Mouse (Mus musculus): Measurements from ENCODE around the gene Nsun5. TPM values are rescaled to one million over a fixed set of nuclear protein-coding genes. Genes with fewer than 3 reads are reported as not detected.
A peak's percentile ranks its signal among the peaks of the same experiment; 100 is the strongest.

The Nsun5 gene
- total RNA-seq (2015; ENCODE audit: low replicate concordance) (2.5 and 2.9 TPM in 2 replicates), total RNA-seq (2017; ENCODE audit: low replicate concordance) (3.7 and 6.4 TPM in 2 replicates)

GRCm38 (mm10) chr5:135369787-135370654 is at the start of gene Nsun5:
TSS of gene Nsun5 (plus strand) at chr5:135369953.
- ATAC-seq (replicated peaks; ENCODE audit: low FRiP score, poor library complexity, severe bottlenecking) = peak; percentile 80

DNA sequence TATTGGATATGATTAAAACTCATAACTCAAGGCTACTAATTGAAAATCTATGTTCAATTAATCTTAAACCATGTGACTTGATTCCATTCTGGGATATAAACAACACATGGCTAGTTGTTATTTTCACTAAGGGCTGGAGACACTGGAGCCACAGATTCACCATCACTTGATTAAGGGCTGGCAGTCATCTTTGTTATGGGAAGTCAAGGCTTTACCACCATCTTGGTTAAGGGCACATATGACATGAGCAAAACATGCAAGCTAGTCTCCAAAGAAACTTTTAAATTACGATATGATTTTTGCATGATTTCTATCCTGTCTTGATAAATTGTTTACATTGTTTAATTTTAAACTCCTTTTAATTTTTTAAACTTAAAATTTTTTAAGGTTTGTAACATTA is 47.6 kb upstream of the Nsun5 start:
- ATAC-seq (replicated peaks; ENCODE audit: low FRiP score, poor library complexity, severe bottlenecking) = no peak

GRCm38 (mm10) chr5:135326121-135326659 is 43.6 kb upstream of the Nsun5 start:
- ATAC-seq (replicated peaks; ENCODE audit: low FRiP score, poor library complexity, severe bottlenecking) = no peak

- ATAC-seq (replicated peaks; ENCODE audit: low FRiP score, poor library complexity, severe bottlenecking) = no peak
These were observed 40.3 kb upstream of the Nsun5 start for GRCm38 (mm10) chr5:135329471-135329870.

DNA sequence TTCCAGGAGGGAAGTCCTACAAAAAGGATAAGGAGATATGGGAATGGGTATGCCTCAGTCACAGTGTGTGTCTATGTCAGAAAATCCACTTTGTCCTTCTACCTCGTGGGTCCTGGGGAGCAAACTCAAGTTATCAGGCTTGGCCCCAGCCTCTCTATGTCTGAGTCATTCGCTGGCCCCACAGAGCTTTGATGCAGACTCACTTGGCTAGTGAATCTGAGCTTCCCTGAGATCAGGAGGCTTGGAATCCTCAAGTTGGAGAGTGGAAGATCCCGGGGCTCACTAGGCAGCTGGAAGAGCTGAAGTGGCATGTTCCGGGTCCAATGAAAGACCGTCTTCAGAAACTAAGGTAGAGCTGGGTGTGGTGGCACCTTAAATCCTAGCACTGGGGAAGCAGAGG is 39.6 kb upstream of the Nsun5 start:
- ATAC-seq (replicated peaks; ENCODE audit: low FRiP score, poor library complexity, severe bottlenecking) = no peak

GRCm38 (mm10) chr5:135331161-135331560 is 38.6 kb upstream of the Nsun5 start:
- no peak for ATAC-seq (replicated peaks; ENCODE audit: low FRiP score, poor library complexity, severe bottlenecking)

GRCm38 (mm10) chr5:135337575-135337974 is 32.2 kb upstream of the Nsun5 start:
- no peak for ATAC-seq (replicated peaks; ENCODE audit: low FRiP score, poor library complexity, severe bottlenecking)

DNA sequence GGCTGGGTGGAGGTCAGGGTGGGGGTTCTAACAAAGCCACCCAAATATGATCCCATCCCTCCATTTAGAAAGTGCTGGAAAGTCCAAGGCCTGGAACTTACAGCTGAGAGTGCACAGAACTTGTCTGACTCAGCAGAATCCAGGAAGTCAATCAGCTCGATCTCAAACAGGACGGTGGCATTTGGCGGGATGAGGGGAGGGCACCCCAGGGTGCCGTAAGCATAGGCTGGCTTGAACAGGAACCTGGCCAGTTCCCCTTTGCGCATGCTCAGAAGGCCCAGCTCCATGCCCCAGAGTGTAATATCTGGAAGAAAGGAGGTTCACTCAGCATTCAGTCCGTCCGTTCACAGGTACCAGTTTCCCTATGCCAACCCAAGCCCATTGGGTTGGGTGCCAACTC is 23.8 kb upstream of the Nsun5 start:
- ATAC-seq (replicated peaks; ENCODE audit: low FRiP score, poor library complexity, severe bottlenecking) = peak; percentile 61; the same call in 1 of the 2 replicates

DNA sequence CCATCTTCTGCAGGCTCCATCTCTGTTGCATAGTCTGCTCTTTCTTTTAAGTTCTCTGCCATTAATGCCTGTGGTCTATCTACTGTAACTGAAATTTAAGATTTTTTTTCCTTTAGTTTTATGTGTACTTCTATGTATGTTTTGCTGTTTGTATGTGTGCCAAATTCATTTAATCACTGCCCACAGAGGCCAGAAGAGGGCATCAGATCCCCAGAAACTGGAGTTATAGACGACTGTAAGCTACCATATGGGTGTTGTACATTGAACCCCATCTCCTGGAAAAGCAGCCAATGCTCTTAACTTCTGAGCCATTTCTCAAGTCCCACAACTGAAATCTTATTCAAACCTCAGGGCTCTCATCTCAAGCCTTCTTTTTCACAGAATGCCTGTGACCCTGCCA is 23.3 kb upstream of the Nsun5 start:
- no peak for ATAC-seq (replicated peaks; ENCODE audit: low FRiP score, poor library complexity, severe bottlenecking)

- no peak for ATAC-seq (replicated peaks; ENCODE audit: low FRiP score, poor library complexity, severe bottlenecking)
These were observed 22.2 kb upstream of the Nsun5 start for GRCm38 (mm10) chr5:135347511-135348011.

DNA sequence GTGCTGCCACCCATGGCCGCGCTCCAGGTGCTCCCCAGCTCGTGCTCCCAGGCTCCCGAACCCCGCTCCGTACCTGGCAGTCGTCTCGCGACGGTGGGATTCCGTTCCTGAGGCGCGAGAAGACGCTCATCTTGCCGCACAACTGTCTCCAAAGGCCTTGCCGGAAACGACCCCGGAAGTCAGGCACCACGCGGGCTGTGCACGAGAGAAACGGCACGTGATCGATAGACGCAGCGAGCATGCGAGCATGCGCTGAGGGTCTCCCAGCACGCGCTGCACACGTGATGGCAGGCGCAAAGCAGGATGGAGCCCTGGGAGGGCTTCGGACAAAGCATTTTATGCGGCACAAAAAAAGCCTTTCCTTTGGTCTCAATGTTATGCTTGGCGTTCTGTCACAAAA is 19.9 kb upstream of the Nsun5 start, which contains the start of gene Fkbp6:
TSS of gene Fkbp6 (minus strand) at position 183 of the 400 bp plus-strand sequence.
- ATAC-seq (replicated peaks; ENCODE audit: low FRiP score, poor library complexity, severe bottlenecking) = no peak

GRCm38 (mm10) chr5:135351606-135352005 is 18.1 kb upstream of the Nsun5 start:
- ATAC-seq (replicated peaks; ENCODE audit: low FRiP score, poor library complexity, severe bottlenecking) = no peak

DNA sequence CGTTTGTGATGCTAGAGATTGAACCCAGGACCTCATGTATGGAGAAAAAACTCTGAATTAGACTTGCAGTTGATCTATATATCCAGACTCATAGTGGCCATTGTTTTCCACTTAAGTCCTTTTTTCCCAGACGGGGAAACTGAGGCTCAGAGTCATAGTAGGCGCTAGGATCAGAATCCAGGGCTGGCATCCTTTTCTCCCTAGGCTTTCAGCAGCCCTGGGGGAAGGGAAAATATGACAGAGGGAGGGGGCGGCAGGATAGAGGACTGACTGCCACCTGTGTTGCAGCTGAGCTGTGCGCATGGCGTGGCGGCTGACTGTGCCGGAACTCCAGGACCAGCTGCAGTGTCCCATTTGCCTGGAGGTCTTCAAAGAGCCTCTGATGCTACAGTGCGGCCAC is 16.8 kb upstream of the Nsun5 start, which contains the start of gene Trim50:
TSS of gene Trim50 (plus strand) at position 301 of the 400 bp plus-strand sequence.
- no peak for ATAC-seq (replicated peaks; ENCODE audit: low FRiP score, poor library complexity, severe bottlenecking)

DNA sequence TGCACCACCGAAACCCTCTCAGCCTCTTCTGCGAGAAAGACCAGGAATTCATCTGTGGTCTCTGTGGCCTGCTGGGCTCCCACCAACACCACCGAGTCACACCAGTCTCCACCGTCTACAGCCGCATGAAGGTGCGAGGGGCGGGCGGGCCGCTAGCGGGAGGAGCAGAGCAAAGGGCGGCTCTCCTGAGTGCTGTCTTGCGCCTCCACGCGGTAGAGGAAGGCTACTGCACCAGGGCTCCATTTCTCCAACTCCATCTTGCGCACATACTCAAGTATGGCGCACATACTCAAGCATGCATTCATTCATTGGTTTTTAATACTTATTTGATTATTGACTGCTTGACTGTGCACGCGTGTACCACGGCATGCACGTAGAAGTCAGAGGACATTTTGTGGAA is 16.2 kb upstream of the Nsun5 start:
- no peak for ATAC-seq (replicated peaks; ENCODE audit: low FRiP score, poor library complexity, severe bottlenecking)

DNA sequence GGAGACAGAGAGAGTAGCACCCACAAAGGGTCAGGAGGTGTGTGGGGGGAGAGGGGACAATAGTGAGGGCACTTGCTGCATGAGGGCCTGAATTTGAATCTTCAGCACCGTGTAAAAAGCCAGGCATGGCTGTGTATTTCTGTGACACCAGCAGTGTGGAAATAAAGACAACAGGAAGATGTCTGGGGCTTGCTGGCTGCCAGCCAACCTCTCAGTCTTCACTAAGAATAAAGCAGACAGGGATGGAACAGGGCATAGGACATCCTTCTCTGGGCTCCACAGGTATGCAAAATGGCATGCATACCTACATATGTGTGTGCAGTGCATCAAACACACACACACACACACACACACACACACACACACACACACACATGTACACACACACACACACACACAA is 13.7 kb upstream of the Nsun5 start:
- ATAC-seq (replicated peaks; ENCODE audit: low FRiP score, poor library complexity, severe bottlenecking) = no peak

GRCm38 (mm10) chr5:135357556-135357955 is 12.2 kb upstream of the Nsun5 start:
- ATAC-seq (replicated peaks; ENCODE audit: low FRiP score, poor library complexity, severe bottlenecking) = 0 out of 2 replicates have a peak, but pooled peaks have one; percentile 59

DNA sequence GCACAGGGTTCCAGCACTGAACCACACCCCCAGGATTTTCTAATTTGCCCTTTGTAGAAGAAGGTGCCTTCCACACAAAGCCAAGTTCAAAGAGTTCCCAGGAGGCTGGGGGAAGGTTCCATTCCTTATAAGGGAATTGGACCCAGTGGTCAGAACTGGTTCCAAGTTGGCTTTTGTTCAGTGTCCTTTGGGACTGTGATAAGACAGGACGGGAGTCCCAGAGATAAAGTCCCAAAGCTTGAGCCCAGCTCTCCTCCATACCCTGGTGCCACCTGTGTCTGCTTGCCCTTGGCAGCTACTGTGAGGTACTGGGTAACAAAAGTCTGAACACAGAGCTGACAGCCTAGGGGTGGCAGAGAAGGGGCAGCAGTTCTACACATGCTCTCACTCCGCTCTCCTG is 10.0 kb upstream of the Nsun5 start:
- no peak for ATAC-seq (replicated peaks; ENCODE audit: low FRiP score, poor library complexity, severe bottlenecking)

DNA sequence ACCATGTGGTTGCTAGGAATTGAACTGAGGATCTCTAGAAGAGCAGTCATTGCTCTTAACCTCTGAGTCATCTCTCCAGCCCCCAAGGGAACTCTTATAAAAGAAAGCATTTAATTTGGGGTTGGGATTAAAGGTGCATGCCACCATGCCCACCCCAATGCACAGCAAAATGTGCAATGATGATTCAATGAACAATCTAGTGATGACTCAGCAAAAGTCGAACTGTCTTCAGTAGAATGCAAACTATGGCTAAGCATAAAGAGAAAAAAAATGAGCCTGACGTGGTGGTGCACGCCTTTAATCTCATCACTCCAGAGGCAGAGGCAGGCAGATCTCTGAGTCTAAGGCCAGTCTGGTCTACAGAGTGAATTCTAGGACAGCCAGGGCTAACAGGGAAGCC is 7.2 kb upstream of the Nsun5 start:
- ATAC-seq (replicated peaks; ENCODE audit: low FRiP score, poor library complexity, severe bottlenecking) = no peak

- no peak for ATAC-seq (replicated peaks; ENCODE audit: low FRiP score, poor library complexity, severe bottlenecking)
These were observed 6.2 kb upstream of the Nsun5 start for GRCm38 (mm10) chr5:135363540-135363939.

DNA sequence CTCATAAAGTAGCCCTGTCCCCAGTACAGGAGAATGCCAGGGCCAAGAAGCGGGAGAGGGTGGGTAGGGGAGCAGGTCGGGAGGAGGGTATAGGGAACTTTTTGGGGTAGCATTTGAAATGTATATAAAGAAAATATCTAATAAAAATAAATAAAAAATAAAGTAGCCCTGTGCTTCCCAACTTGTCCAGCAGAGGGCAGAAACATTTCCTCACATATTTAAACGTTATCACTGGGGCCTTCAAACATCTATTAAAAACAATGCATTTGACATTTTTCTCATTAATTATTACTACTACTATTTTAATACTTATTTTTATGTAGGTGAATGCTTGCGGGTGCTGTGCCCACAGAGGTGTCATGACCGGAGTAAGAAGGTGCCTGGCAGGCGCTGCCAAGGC is 1.9 kb upstream of the Nsun5 start:
- no peak for ATAC-seq (replicated peaks; ENCODE audit: low FRiP score, poor library complexity, severe bottlenecking)

- ATAC-seq (replicated peaks; ENCODE audit: low FRiP score, poor library complexity, severe bottlenecking) = no peak
These were observed 1.4 kb upstream of the Nsun5 start for GRCm38 (mm10) chr5:135368312-135368711.
